Mouse (Mus musculus) adrenal gland, adult (tissue): ENCODE measurements around the gene Mtf2.
"Not testable (repeated sequence)": the region's sequence is repeated elsewhere in the genome, so short reads cannot be mapped to it uniquely, and the experiment has no call there.

Experiments
- DNase-seq, 2 experiments: peaks; one replicate each; pipeline ENCODE4 v3.0.0; 2022 to 2023; ENCODE audit warnings: low spot score in 1 of 2; ENCODE audit not compliant: inconsistent age in 2 of 2

The Mtf2 gene

GRCm38 (mm10) chr5:108065465-108066411 is at the start of gene Mtf2:
Gene Mtf2 (plus strand): TSS chr5:108065674.
- peak; percentile 96 to 99 for DNase-seq

GRCm38 (mm10) chr5:108017232-108017631 is 48.2 kb upstream of the Mtf2 start:
- DNase-seq, result no peak

GRCm38 (mm10) chr5:108019367-108019766 is 46.1 kb upstream of the Mtf2 start:
- no peak for DNase-seq

- DNase-seq, result no peak
Measured at GRCm38 (mm10) chr5:108021346-108021745, 44.1 kb upstream of the Mtf2 start.

DNA sequence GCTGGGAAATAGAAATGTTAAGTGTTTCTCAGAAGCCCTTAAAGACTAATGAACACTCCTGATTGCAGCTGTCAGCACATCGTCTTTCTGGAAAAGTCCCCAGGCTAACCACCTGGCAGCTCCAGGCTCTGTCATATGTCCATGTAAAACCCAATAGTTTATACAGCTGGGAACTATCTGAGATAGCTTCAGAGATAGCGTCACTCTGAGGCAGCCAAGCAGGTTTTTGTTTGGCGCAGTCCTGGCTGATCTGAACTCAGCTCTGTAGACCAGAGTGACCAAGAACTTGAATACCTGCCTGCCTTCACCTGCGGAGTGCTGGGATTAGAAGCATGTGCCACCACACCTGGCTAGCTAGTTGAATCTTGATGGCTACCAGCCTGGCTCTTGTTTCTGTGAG is 37.2 kb upstream of the Mtf2 start:
- no peak for DNase-seq

- not testable (repeated sequence) for DNase-seq
Measured at GRCm38 (mm10) chr5:108028797-108029536, 36.5 kb upstream of the Mtf2 start.

GRCm38 (mm10) chr5:108029968-108030367 is 35.5 kb upstream of the Mtf2 start:
- DNase-seq, result peak in 1 of 2 experiments; percentile 46

DNA sequence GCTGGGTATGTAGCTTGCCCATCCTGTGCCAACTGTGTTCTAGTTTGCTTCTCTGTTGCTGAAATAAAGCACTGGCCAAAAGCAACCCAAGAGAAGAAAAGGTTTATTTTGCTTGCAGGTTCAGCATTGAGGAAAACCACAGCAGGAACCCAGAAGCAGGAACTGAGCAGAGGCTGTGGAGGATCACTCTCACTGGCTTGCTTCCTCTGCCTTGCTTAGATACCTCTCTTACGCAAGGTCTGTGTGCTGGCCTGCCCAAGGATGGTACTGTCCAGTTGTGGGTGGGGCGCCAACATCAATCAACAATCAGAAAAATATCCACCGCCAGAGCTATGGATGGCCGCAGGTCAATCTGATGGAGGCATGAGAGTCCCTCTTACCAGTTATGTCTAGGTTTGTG is 34.2 kb upstream of the Mtf2 start:
- no peak for DNase-seq

GRCm38 (mm10) chr5:108034194-108034593 is 31.3 kb upstream of the Mtf2 start:
- DNase-seq, result peak in 1 of 2 experiments; percentile 78

DNA sequence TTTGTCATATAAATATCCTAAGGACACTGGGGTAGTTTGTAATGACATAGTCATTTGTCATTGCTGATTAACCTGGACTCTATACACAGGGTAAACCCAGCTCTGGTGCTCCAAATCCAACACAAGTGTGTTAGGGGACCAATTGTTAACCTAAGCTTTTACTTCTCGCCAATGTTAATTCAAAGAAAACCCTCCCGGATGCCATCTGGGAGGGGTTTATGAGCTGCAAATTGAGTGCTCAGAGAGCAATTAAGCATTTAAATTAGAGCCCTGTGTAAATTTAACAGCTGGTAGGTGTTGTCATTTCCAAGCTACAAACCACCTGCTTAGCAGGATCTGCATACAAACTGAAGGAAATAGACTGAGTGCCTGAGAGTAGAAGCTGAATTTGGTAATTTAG is 30.0 kb upstream of the Mtf2 start:
- DNase-seq, result no peak

DNA sequence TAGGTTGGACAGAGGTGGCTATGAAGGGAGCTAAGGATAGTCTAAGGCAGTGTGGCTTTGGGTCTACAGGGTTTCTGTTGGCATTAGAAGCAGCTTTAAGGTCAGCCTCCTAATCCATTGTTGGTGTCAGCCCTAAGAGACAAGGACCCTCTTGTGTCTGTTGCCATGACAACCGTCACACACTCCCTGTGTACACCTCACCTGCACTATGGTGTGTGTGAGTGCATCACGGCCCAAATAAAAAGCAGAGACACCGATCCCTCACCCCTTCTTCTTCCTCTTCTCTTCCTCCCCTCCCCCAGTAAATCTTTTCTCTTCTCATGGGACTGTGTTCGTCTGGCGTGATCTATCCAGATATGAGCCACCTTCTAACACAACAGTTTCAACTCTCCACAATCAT is 23.4 kb upstream of the Mtf2 start:
- DNase-seq, result no peak

- no peak for DNase-seq
Measured at GRCm38 (mm10) chr5:108043908-108044307, 21.6 kb upstream of the Mtf2 start.

DNA sequence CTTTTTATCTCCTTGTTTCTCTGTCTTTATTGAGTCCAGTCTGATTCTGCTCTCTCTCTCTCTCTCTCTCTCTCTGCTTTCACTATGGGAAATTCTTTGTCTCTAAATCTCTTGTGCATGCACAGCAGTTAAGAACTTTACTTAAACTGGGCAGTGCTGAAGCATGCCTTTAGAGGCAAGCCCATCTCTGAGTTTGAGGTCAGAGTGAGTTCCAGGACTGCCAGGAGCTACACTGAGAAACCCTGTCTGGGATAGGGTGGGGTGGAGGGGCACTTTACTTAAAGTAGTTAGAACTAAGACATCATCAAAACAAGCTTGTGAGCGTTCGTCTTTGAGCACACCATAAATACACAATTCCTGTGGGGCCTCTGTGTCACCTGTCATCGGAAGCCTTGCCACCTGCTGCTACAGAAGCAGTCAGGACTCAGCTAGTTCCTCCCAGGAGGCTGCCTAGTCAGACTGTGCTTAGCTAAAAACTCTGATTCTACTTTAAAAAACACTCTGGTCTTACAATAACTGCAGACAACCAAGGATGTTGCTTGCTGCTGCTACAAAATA is 15.7 kb upstream of the Mtf2 start:
- no peak for DNase-seq

DNA sequence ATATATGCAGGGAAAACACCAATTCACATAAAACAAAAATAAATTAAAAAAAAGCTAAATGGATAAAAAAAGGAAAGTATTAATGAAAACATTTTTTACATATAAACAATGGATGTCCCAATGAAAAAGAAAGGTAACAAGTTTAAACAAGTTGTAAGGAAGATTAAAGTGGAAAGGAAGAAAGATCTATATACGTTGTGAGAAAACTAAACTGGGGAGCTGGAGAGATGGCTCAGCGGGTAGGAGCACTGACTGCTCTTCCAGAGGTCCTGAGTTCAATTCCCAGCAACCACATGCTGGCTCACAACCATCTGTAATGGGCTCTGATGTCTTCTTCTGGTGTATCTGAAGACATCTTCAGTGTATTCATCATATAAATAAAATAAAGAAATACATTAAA is 14.4 kb upstream of the Mtf2 start:
- DNase-seq, result no peak

- not testable (repeated sequence) for DNase-seq
Measured at GRCm38 (mm10) chr5:108051727-108052126, 13.7 kb upstream of the Mtf2 start.

DNA sequence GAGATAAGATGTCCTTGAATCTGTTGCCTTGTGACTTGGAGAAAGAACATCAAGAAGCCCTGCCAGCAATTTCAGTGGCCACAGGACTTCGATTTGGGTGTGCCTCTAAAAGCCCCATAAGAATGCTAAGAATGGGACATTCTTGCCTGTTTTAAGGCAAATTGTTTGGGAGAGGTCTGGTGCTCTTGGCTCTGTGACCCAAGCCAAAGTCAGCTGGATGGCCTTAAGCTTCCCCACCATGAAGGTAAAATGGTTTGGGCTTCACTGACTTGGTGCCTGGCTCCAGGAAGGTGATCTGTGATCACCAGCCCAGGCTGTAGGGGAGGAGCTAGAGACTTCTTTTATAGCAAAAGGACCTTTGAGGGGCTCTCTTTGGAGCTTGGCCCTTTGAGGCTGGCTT is 13.3 kb upstream of the Mtf2 start:
- no peak for DNase-seq

DNA sequence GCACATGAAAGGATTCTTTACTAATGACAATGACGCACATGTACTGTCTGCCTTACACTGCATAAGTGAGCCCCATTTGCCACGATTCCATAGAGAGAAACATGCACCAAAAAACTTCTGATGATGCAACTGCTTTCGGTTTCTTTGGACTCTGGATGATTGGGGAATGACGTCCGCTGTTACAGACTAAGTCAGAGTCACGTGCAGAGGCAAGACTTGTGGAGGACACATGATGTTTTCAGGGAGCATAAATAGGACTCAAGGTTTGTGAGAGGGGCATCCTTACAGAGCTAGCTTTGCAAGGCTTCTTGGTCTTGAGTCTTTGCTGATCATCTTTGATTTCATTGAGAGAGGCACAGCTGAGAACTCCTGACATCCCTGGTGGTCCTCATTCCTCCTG is 11.9 kb upstream of the Mtf2 start:
- DNase-seq, result no peak

- DNase-seq, result no peak
Measured at GRCm38 (mm10) chr5:108060413-108060812, 5.1 kb upstream of the Mtf2 start.

DNA sequence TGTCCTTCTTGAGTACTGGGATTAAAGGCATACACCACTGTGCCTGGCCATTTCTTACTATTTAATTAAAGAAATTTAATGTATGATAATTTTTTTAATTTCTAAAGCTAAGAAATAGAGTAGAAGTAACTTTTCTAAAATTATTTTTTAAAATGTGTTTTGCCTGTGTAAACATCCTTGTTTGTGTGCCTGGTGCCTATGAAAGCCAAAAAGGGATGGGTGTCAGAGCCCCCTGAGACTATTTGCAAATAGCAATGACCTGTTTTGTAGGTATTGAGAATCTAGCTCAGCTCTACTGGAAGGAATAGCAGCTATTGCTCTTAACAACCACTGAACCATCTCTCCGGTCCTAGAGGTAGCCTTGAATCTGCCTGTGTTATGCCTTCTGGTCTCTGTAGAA is 6.8 kb downstream of the Mtf2 start:
- DNase-seq, result no peak

- no peak for DNase-seq
Measured at GRCm38 (mm10) chr5:108076241-108076640, 10.8 kb downstream of the Mtf2 start.

DNA sequence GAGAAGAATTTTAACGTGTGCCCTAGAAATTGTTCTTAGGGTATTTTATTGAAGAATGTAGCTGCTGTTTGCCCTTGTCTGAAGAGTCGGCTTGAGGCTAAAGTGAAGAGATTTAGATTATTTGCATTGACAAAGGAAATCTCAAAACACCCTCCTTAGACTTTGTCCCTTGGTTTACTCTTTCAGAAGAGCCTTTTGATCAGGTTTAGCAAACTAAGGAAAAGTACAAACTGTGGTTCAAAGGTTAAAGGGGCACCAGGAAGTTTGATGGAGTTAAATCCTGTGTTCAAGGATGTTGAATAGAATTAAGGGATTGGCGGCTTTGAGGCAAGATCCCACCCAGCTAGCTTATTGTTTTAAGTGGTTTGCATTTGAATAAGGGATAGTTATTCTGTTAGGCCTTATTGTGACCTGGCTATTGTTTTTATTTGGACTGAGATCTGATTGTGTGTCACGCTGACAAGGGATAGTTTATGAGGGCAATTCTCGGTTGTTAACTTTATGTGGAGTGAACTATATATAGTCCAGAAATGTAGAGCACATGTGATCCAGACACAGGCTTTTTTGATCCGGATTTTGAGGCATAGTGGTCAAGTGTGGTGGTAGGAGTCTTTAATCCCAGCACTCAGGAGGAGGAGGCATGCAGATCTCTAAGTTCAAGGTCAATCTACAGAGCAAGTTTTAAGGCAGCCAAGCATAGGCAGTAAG is 11.5 kb downstream of the Mtf2 start:
- DNase-seq, result no peak
